In genomic region chr10:127177719-127178118, GRCm38 (mm10) we compare ENCODE assay signal across 8 mouse cellular contexts. TPM values are rescaled to one million over a fixed set of nuclear protein-coding genes. Genes with fewer than 3 reads are reported as not detected.
DNase-seq lines count a peak whose midpoint lies in the region; ATAC-seq and TF ChIP-seq lines count a peak whose summit lies in the region.

No protein-coding gene starts in this region.

- peak; percentile 53 for ATAC-seq in forebrain, embryonic 16.5 days
- peak; percentile 64 for ATAC-seq in lung, postnatal 0 days

- under 1% methylated on average over 23 of the region's 23 CpGs for WGBS in forebrain, embryonic 16.5 days
- under 1% methylated on average over 23 of the region's 23 CpGs for WGBS in lung, postnatal 0 days

- TF ChIP-seq EP300 in lung, postnatal 0 days (IDR thresholded peaks at IDR 0.05), result no peak

- H3K36me3 ChIP-seq in forebrain, embryonic 16.5 days (ENCODE audit: control insufficient read depth, insufficient read depth), result no peaks in the 10 kb centered on the region
- no peaks in the 10 kb centered on the region for H3K36me3 ChIP-seq in lung, postnatal 0 days (ENCODE audit: insufficient read depth, low read length)

- H3K4me1 ChIP-seq in forebrain, embryonic 16.5 days (replicated peaks; ENCODE audit: control insufficient read depth, insufficient read depth, low read length), result peaks cover 17% of the 10 kb centered on the region
- peaks cover 4% of the 10 kb centered on the region for H3K4me1 ChIP-seq in lung, postnatal 0 days (ENCODE audit: insufficient read depth, low read depth, low read length)

- peak; percentile 90 for TF ChIP-seq CTCF in lung, postnatal 0 days (IDR thresholded peaks at IDR 0.05)

- H3K27me3 ChIP-seq in forebrain, embryonic 16.5 days (replicated peaks; ENCODE audit: control insufficient read depth, insufficient read depth, low read length), result peaks cover 31% of the 10 kb centered on the region
- H3K27me3 ChIP-seq in lung, postnatal 0 days (replicated peaks; ENCODE audit: insufficient read depth, low read length), result peaks cover 56% of the 10 kb centered on the region

- no peaks in the 10 kb centered on the region for H3K9me3 ChIP-seq in forebrain, embryonic 16.5 days (ENCODE audit: control insufficient read depth, low read length)
- no peaks in the 10 kb centered on the region for H3K9me3 ChIP-seq in lung, postnatal 0 days (ENCODE audit: low read length)

- no peak overlapping the region for H3K9ac ChIP-seq in forebrain, embryonic 16.5 days (replicated peaks; ENCODE audit: low read depth, low read length)
- no peak overlapping the region for H3K9ac ChIP-seq in lung, postnatal 0 days (replicated peaks; ENCODE audit: low read depth)

- peak overlapping the region; percentile 23 for H3K4me3 ChIP-seq in forebrain, embryonic 16.5 days (replicated peaks; ENCODE audit: low read length)
- peak overlapping the region; percentile 19 for H3K4me3 ChIP-seq in lung, postnatal 0 days (ENCODE audit: low read depth, low read length)

- peak; percentile 66 to 89 for DNase-seq in adrenal gland, adult (ENCODE audit: inconsistent age in 2 of 2, low spot score in 1 of 2)
- DNase-seq in adrenal gland, adult 8-10 months, result no peak
- peak; percentile 79 for DNase-seq in cerebellum, adult 8-10 months
- DNase-seq in heart, postnatal 4 days, result peak; percentile 88
- peak; percentile 69 for DNase-seq in layer of hippocampus, adult 9-11 months
- peak; percentile 84 for DNase-seq in lung, postnatal 0 days (ENCODE audit: low spot score)
- DNase-seq in retina, embryonic 14.5 days (ENCODE audit: low spot score), result peak; percentile 96

- peak overlapping the region; percentile 45 for H3K4me2 ChIP-seq in forebrain, embryonic 16.5 days (ENCODE audit: low read length)
- H3K4me2 ChIP-seq in lung, postnatal 0 days (replicated peaks; ENCODE audit: low read depth, low read length), result peak overlapping the region; percentile 51

- no peak overlapping the region for H3K27ac ChIP-seq in forebrain, embryonic 16.5 days (ENCODE audit: low read length)
- no peak overlapping the region for H3K27ac ChIP-seq in lung, postnatal 0 days (ENCODE audit: low read length)

RNA-seq across cellular contexts. Expression of gene Slc26a10, which starts 2.7 kb away (rescaled TPM):
- total RNA-seq in adrenal gland, adult 8-10 months (2022), result 1 to 10 TPM in 1 of 4 experiments, under 1 TPM in 3; 0.21 to 2.3 (median 0.48) TPM
- polyA plus RNA-seq in forebrain, embryonic 16.5 days (2015; fragmentation: Nextera tagmentation; extraction: Ambion mirVana), result 1.0 and 1.6 TPM in 2 replicates
- 10 to 100 TPM; 25.7 to 31.8 TPM for total RNA-seq in heart, postnatal 4 days (2021)
- 1.0 and 1.1 TPM in 2 replicates for polyA plus RNA-seq in lung, postnatal 0 days (2015; fragmentation: Nextera tagmentation; extraction: Ambion mirVana)

RNA-seq across cellular contexts. Expression of gene Arhgef25, which starts 12.2 kb away (rescaled TPM):
- 10 to 100 TPM; 24.8 to 52.1 (median 37.9) TPM for total RNA-seq in adrenal gland, adult 8-10 months (2022)
- 32.3 and 33.0 TPM in 2 replicates for polyA plus RNA-seq in forebrain, embryonic 16.5 days (2015; fragmentation: Nextera tagmentation; extraction: Ambion mirVana)
- total RNA-seq in heart, postnatal 4 days (2021), result 10 to 100 TPM; 19.9 to 21.0 TPM
- 27.9 and 37.1 TPM in 2 replicates for polyA plus RNA-seq in lung, postnatal 0 days (2015; fragmentation: Nextera tagmentation; extraction: Ambion mirVana)

RNA-seq across cellular contexts. Expression of gene B4galnt1, which starts 12.7 kb away (rescaled TPM):
- 10 to 100 TPM in 2 of 4 experiments, 1 to 10 TPM in 2; 8.8 to 13.4 (median 11.1) TPM for total RNA-seq in adrenal gland, adult 8-10 months (2022)
- polyA plus RNA-seq in forebrain, embryonic 16.5 days (2015; fragmentation: Nextera tagmentation; extraction: Ambion mirVana), result 41.5 and 45.8 TPM in 2 replicates
- total RNA-seq in heart, postnatal 4 days (2021), result 1 to 10 TPM; 2.2 to 2.7 TPM
- polyA plus RNA-seq in lung, postnatal 0 days (2015; fragmentation: Nextera tagmentation; extraction: Ambion mirVana), result 9.1 and 9.6 TPM in 2 replicates

RNA-seq across cellular contexts. Expression of gene Dtx3, which starts 17.8 kb away (rescaled TPM):
- 100 to 1,000 TPM in 2 of 4 experiments, 10 to 100 TPM in 2; 61.1 to 158 (median 116) TPM for total RNA-seq in adrenal gland, adult 8-10 months (2022)
- 179 and 224 TPM in 2 replicates for polyA plus RNA-seq in forebrain, embryonic 16.5 days (2015; fragmentation: Nextera tagmentation; extraction: Ambion mirVana)
- 10 to 100 TPM; 50.0 to 53.8 TPM for total RNA-seq in heart, postnatal 4 days (2021)
- 47.5 and 47.8 TPM in 2 replicates for polyA plus RNA-seq in lung, postnatal 0 days (2015; fragmentation: Nextera tagmentation; extraction: Ambion mirVana)

RNA-seq across cellular contexts. Expression of gene Pip4k2c, which starts 33.7 kb away (rescaled TPM):
- 10 to 100 TPM; 53.2 to 59.6 (median 57.1) TPM for total RNA-seq in adrenal gland, adult 8-10 months (2022)
- 26.7 and 28.4 TPM in 2 replicates for polyA plus RNA-seq in forebrain, embryonic 16.5 days (2015; fragmentation: Nextera tagmentation; extraction: Ambion mirVana)
- total RNA-seq in heart, postnatal 4 days (2021), result 10 to 100 TPM; 25.7 to 26.6 TPM
- 31.0 and 35.1 TPM in 2 replicates for polyA plus RNA-seq in lung, postnatal 0 days (2015; fragmentation: Nextera tagmentation; extraction: Ambion mirVana)

Comparison
In these comparisons a context has a peak if more than half of its experiments do, and no peak if none do; other contexts are left out.
1. RNA of gene Slc26a10, which starts 2.7 kb away (total RNA-seq): 25.7 to 31.8 TPM in heart, postnatal 4 days; 0.21 to 2.3 TPM in adrenal gland, adult 8-10 months; every median in the first group is over 4 times any median in the second.